In genomic region chr9:77982616-77983015, GRCm38 (mm10) we compare ENCODE assay signal across 17 mouse cellular contexts.
"Had no signal": no experiment of that assay in that cellular context is flagged by ENCODE, and none has a peak within 500 bp of the region (broad histone marks: within the 10 kb centered on the region; RNA-seq: fewer than 3 reads in every experiment).

No protein-coding gene starts in this region.

- H3K9ac ChIP-seq: neural tube, embryonic 12.5 days; neural tube, embryonic 13.5 days; neural tube, embryonic 15.5 days; stomach, embryonic 15.5 days had no signal

- H3K4me2 ChIP-seq: neural tube, embryonic 12.5 days; neural tube, embryonic 13.5 days; neural tube, embryonic 15.5 days; stomach, embryonic 15.5 days had no signal

- H3K4me1 ChIP-seq: neural tube, embryonic 12.5 days; neural tube, embryonic 13.5 days; neural tube, embryonic 15.5 days; stomach, embryonic 15.5 days had no signal

- H3K4me3 ChIP-seq: neural tube, embryonic 12.5 days; neural tube, embryonic 13.5 days; neural tube, embryonic 15.5 days; stomach, embryonic 15.5 days had no signal

- DNase-seq: retina, postnatal 1 day; right cerebral cortex, adult 18-20 months; right cerebral cortex, postnatal 14 days; right cerebral cortex, postnatal 25 days; right cerebral cortex, postnatal 4 days; spleen, adult 18-20 months; thymus, adult 18-20 months; thymus, adult 2 months; thymus, postnatal 14 days; thymus, postnatal 25 days; thymus, postnatal 36 days; thymus, postnatal 4 days had no signal

- H3K27ac ChIP-seq: neural tube, embryonic 12.5 days; neural tube, embryonic 13.5 days; neural tube, embryonic 15.5 days; stomach, embryonic 15.5 days; stomach, postnatal 0 days had no signal

- H3K9me3 ChIP-seq: neural tube, embryonic 12.5 days; neural tube, embryonic 13.5 days; neural tube, embryonic 15.5 days; stomach, embryonic 15.5 days had no signal

- H3K27me3 ChIP-seq: neural tube, embryonic 12.5 days; neural tube, embryonic 13.5 days; neural tube, embryonic 15.5 days; stomach, embryonic 15.5 days had no signal
